Mouse (Mus musculus) liver, embryonic 12.5 days (tissue): Measurements from ENCODE around the gene Spag17. TPM values are rescaled to one million over a fixed set of nuclear protein-coding genes. Genes with fewer than 3 reads are reported as not detected.

Experiments
- ATAC-seq: fragments of 200-750 bp; cut with Nextera tagmentation; 2 replicates; pipeline ENCODE4 v1.8.0; 2017; ENCODE audit warnings: moderate number of reproducible peaks, mild to moderate bottlenecking, moderate library complexity
- H3K27ac ChIP-seq: fragments of 300-500 bp; sonication (generic); 2 replicates; pipeline ENCODE4 v1.5.1; 2016; ENCODE audit warnings: mild to moderate bottlenecking
- H3K27me3 ChIP-seq: fragments of 300-500 bp; sonication (generic); replicated peaks from 2 replicates; pipeline ENCODE4 v1.6.1; 2016; ENCODE audit warnings: mild to moderate bottlenecking, moderate library complexity
- H3K36me3 ChIP-seq: fragments of 300-500 bp; sonication (generic); 2 replicates; pipeline ENCODE4 v1.6.1; 2016; ENCODE audit warnings: mild to moderate bottlenecking, moderate library complexity
- H3K4me1 ChIP-seq: fragments of 300-500 bp; sonication (generic); 2 replicates; pipeline ENCODE4 v1.6.1; 2016
- H3K4me2 ChIP-seq: fragments of 300-500 bp; sonication (generic); 2 replicates; pipeline ENCODE4 v1.6.1; 2016; ENCODE audit warnings: mild to moderate bottlenecking, moderate library complexity
- H3K4me3 ChIP-seq: fragments of 300-500 bp; sonication (generic); 2 replicates; pipeline ENCODE4 v1.5.1; 2016; ENCODE audit warnings: mild to moderate bottlenecking, moderate library complexity
- H3K9ac ChIP-seq: fragments of 300-500 bp; sonication (generic); 2 replicates; pipeline ENCODE4 v1.6.1; 2016; ENCODE audit warnings: mild to moderate bottlenecking, moderate library complexity
- H3K9me3 ChIP-seq: fragments of 300-500 bp; sonication (generic); replicated peaks from 2 replicates; pipeline ENCODE4 v1.6.1; 2016; ENCODE audit warnings: mild to moderate bottlenecking, moderate library complexity
- WGBS: fragments of 180-500 bp; shearing (Covaris S2); methylation state at CpG from one replicate; pipeline ENCODE4 v1.1.7; 2016; ENCODE audit not compliant: insufficient replicate concordance; 5-methylcytosine and 5-hydroxymethylcytosine counted together
- polyA plus RNA-seq: library from polyadenylated mRNA; unstranded; fragments of >200 nt; fragmentation: Nextera tagmentation; extraction: Ambion mirVana; gene quantifications from 2 replicates; pipeline ENCODE4 v1.2.1, GENCODE M21; 2016

Spag17 gene
- polyA plus RNA-seq, 1 experiment from 2014 or later, result 0.06 TPM

- H3K4me2 ChIP-seq, result no peak overlapping the region
- H3K4me1 ChIP-seq, result no peaks in the 10 kb centered on the region
- H3K27me3 ChIP-seq, result no peaks in the 10 kb centered on the region
- WGBS, result 74% methylated on average over 8 of the region's 8 CpGs
- H3K9me3 ChIP-seq, result 0 out of 2 replicates have a peak, but pooled peaks cover 2% of the 10 kb centered on the region
- H3K4me3 ChIP-seq, result no peak overlapping the region
- ATAC-seq, result no peak
- H3K36me3 ChIP-seq, result no peaks in the 10 kb centered on the region
- no peak overlapping the region for H3K27ac ChIP-seq
- H3K9ac ChIP-seq, result no peak overlapping the region
Observed at GRCm38 (mm10) chr3:99913809-99914439, 28.7 kb downstream of the Spag17 start.

DNA sequence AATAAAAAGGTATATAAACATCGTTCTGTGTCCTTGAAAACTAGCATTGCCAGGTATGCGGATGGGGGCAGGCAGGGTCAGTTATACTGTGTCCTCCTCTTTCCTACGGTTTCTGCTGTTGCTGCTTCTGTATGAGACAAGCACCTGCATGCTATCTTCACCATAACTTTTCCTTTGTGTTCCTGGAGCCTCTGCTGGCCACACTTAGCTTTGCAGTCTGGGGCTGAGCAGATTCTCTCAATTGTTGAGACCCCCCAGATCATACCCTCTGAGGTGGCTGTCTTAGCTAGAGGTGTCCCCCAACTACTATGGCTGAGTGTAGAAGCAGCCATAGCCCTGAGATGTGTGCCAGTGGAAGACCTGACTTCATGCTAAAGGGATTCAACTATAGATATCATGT is 37.7 kb downstream of the Spag17 start:
- H3K36me3 ChIP-seq, result no peaks in the 10 kb centered on the region
- no peak overlapping the region for H3K4me2 ChIP-seq
- H3K27ac ChIP-seq, result no peak overlapping the region
- 0 out of 2 replicates have a peak, but pooled peaks cover 2% of the 10 kb centered on the region for H3K9me3 ChIP-seq
- no peak overlapping the region for H3K9ac ChIP-seq
- H3K4me3 ChIP-seq, result no peak overlapping the region
- no peaks in the 10 kb centered on the region for H3K4me1 ChIP-seq
- no peak for ATAC-seq
- no peaks in the 10 kb centered on the region for H3K27me3 ChIP-seq
- WGBS, result 71% methylated on average over 3 of the region's 3 CpGs

DNA sequence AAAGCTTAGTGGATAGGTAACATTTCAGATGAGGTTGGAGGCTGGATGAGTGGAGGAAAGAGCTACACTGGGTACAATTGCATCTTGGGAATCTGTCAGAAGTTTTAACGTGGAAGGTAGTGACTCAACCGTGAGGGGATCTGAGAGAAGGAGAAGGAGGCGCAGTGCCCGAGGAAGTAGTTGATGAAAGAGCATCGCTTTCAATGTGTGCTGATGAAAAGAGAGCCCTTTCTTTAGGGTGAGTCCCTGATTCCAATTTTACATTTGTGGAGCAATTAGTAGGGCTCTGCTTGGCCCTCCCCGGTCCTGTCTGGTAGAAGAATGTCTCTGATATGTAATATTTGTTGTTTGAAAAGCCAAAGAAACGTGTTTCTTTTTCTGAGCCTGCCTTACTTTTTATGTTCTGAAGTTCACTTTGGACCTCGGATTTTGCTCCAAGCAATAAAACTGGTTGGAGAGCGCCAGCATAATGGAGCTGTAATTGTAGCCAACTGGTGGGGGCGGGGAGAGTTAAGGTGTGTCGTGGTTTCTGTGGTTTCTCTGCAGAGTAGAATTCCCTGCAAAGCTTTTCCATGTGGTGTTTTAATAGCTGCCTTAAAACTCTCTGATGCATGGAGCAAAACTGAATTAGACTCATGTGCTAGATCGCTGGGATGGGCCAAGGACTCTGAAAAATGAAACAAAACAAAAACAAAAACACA is 45.9 kb downstream of the Spag17 start:
- H3K4me3 ChIP-seq, result no peak overlapping the region
- WGBS, result 61% methylated on average over 12 of the region's 12 CpGs
- H3K4me1 ChIP-seq, result no peaks in the 10 kb centered on the region

DNA sequence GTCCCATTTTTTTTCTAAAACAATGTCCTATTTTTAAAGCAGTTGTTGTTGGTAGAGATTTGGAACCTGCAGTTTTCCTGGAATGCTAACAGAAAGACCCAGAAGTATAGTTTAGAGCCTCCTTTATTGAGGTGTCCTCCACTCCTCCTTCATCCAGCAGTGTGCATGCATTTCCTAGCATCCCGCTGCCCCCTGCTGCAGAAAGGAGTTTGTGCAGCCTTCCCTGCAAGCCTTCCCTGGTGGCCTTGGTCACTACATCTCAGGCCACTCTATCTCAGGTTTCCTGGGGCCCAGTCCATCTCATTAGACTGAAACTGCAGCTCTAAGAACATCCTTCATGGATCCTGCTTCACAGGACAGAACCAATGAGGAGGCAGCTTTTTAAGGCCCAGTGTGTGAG is 51.0 kb downstream of the Spag17 start:
- H3K4me2 ChIP-seq, result no peak overlapping the region
- no peak overlapping the region for H3K4me3 ChIP-seq
- no peak overlapping the region for H3K9ac ChIP-seq
- ATAC-seq, result no peak
- no peak overlapping the region for H3K27ac ChIP-seq
- no peaks in the 10 kb centered on the region for H3K36me3 ChIP-seq
- no peaks in the 10 kb centered on the region for H3K4me1 ChIP-seq
- 28% methylated on average over 1 of the region's 1 CpGs for WGBS
- H3K27me3 ChIP-seq, result no peaks in the 10 kb centered on the region
- no peaks in the 10 kb centered on the region for H3K9me3 ChIP-seq

More for the DNA sequence above, 45.9 kb downstream of the Spag17 start:
- no peak overlapping the region for H3K4me2 ChIP-seq
- no peaks in the 10 kb centered on the region for H3K9me3 ChIP-seq
- no peaks in the 10 kb centered on the region for H3K36me3 ChIP-seq
- no peak for ATAC-seq
- H3K9ac ChIP-seq, result no peak overlapping the region
- H3K27me3 ChIP-seq, result no peaks in the 10 kb centered on the region
- no peak overlapping the region for H3K27ac ChIP-seq

DNA sequence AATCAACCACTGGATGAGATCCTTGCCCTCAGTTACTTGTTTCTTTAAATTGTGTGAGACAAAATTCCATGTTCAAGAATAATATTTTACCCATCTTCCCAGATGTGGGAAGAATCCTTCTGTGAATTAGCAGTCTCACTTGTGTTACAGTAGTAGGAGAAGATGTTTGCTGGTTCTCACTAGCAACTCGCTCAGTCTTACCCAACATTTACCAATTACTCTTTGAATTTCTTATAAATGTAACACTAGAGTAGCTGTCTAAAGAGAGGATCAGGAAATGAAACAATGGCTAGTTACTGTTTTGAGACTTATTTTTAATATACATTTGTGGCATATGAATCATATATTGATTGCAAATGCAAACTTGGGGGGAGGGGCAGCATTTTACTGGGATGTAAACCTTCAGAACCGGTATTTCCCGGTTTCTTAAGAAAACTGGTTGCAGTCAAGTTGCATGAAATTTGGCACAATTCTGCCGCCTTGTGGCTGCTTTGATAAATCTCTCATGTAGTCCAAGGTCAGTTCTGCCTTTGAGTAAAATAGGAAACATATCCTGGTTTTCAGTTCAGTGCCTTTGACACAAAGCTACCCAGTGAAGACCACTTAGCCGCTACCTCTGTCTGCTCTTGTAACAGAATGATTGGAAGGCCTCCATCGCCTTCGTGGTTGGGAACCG is 53.5 kb downstream of the Spag17 start:
- 27% methylated on average over 8 of the region's 8 CpGs for WGBS
- no peak for ATAC-seq
- H3K9me3 ChIP-seq, result no peaks in the 10 kb centered on the region

DNA sequence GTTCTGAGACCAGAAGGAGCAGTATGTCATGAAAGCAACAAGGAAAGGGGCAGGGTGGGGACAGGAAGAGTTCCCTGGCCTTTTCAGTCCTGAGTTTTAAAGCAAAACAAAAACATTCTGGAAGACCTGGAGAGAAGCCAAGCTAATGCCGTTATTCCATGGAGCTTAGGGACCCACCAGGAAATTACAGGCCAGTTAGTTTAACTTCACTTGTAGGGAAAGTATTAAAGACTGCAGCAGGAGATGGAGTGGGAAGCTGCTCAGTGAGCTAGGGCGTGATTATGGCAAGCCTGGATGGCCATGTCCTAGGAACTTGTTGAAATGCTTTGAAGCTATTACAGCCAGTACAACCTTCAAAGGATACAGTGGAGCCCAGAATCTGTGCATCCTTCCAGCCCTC is 60.0 kb downstream of the Spag17 start:
- H3K4me3 ChIP-seq, result no peak overlapping the region
- 56% methylated on average over 2 of the region's 2 CpGs for WGBS
- no peak overlapping the region for H3K9ac ChIP-seq
- H3K4me2 ChIP-seq, result no peak overlapping the region
- no peaks in the 10 kb centered on the region for H3K27me3 ChIP-seq
- no peaks in the 10 kb centered on the region for H3K36me3 ChIP-seq
- H3K4me1 ChIP-seq, result no peaks in the 10 kb centered on the region
- no peak for ATAC-seq
- no peak overlapping the region for H3K27ac ChIP-seq
- no peaks in the 10 kb centered on the region for H3K9me3 ChIP-seq

More for the DNA sequence above, 53.5 kb downstream of the Spag17 start:
- no peak overlapping the region for H3K4me2 ChIP-seq
- no peak overlapping the region for H3K9ac ChIP-seq
- H3K27ac ChIP-seq, result no peak overlapping the region
- H3K36me3 ChIP-seq, result no peaks in the 10 kb centered on the region
- no peaks in the 10 kb centered on the region for H3K27me3 ChIP-seq
- H3K4me3 ChIP-seq, result no peak overlapping the region
- no peaks in the 10 kb centered on the region for H3K4me1 ChIP-seq

- Histone ChIP-seq H3K27ac (no peak overlapping the region), H3K27me3 (no peaks in the 10 kb centered on the region), H3K9me3 (no peaks in the 10 kb centered on the region), H3K4me3 (no peak overlapping the region), H3K9ac (no peak overlapping the region), H3K36me3 (no peaks in the 10 kb centered on the region), H3K4me2 (no peak overlapping the region), H3K4me1 (no peaks in the 10 kb centered on the region)
- WGBS, result 63% methylated on average over 9 of the region's 9 CpGs
- ATAC-seq, result no peak
Observed at GRCm38 (mm10) chr3:99954039-99954602, 68.9 kb downstream of the Spag17 start.

- H3K9ac ChIP-seq, result no peak overlapping the region
- H3K9me3 ChIP-seq, result no peaks in the 10 kb centered on the region
- no peak overlapping the region for H3K4me3 ChIP-seq
- no peaks in the 10 kb centered on the region for H3K4me1 ChIP-seq
- no peaks in the 10 kb centered on the region for H3K36me3 ChIP-seq
- ATAC-seq, result no peak
- no peak overlapping the region for H3K4me2 ChIP-seq
- H3K27me3 ChIP-seq, result no peaks in the 10 kb centered on the region
- no peak overlapping the region for H3K27ac ChIP-seq
Observed at GRCm38 (mm10) chr3:99956517-99956916, 71.3 kb downstream of the Spag17 start.

DNA sequence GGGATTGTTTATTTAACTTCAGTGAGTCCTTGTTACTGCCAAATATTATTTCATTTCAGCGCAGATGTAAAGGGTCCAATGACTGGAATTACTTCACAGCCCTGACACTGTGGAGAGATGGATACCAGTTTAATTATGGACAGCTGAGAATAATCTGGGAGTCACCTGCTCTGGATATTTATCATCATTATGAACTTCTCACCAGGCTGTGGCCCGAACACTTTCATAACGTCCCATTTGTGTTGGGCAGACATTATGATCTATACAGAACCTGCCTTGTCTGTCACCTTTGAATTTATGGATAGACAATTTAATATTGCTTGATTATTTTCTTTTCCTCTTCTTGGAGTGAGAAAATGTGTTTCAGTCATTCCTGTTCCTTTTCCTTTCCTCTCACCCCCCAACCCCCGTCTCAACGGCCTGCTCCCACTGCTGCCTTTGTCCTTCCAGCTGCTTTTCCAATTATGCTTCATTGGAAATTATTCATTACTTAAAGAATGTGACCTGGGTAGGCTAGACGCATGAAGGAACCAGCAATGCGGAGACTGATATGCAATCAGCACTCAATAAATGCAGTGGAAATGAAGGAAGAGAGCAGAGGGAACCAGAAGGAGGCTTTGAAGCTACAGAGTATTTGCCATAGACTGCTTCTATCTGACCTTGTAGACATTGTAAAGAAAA is 74.7 kb downstream of the Spag17 start:
- Histone ChIP-seq H3K36me3 (no peaks in the 10 kb centered on the region), H3K27ac (no peak overlapping the region), H3K4me2 (no peak overlapping the region)

GRCm38 (mm10) chr3:99964345-99964744 is 79.1 kb downstream of the Spag17 start:
- Histone ChIP-seq H3K4me2 (no peak overlapping the region), H3K9me3 (no peaks in the 10 kb centered on the region), H3K9ac (no peak overlapping the region), H3K27me3 (no peaks in the 10 kb centered on the region), H3K4me1 (no peaks in the 10 kb centered on the region), H3K4me3 (no peak overlapping the region), H3K36me3 (no peaks in the 10 kb centered on the region), H3K27ac (no peak overlapping the region)
- WGBS, result 79% methylated on average over 6 of the region's 6 CpGs
- no peak for ATAC-seq

More for the DNA sequence above, 74.7 kb downstream of the Spag17 start:
- no peak overlapping the region for H3K4me3 ChIP-seq
- no peak for ATAC-seq
- H3K4me1 ChIP-seq, result no peaks in the 10 kb centered on the region
- no peak overlapping the region for H3K9ac ChIP-seq
- H3K9me3 ChIP-seq, result no peaks in the 10 kb centered on the region
- WGBS, result 69% methylated on average over 7 of the region's 7 CpGs
- H3K27me3 ChIP-seq, result no peaks in the 10 kb centered on the region

DNA sequence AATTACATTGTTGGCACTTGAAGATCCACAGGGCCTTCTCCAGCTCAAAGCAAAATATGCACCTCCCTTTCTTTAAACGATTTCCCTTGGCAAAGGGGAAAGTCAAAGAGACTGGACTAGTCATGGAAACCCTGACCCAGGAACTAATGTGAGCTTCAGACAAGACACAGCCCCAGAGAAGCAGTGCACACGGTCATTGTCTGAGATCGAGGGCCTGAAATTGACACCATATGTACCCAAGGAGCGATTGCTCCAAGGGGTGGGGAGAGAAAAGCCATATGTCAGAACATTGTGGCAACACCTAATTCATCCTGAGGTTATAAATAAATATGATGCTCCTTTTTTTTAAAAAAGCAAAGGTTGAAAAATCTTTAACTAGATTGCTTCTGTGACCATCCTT is 80.7 kb downstream of the Spag17 start:
- 60% methylated on average over 4 of the region's 4 CpGs for WGBS
- Histone ChIP-seq H3K4me1 (no peaks in the 10 kb centered on the region), H3K9ac (no peak overlapping the region)

GRCm38 (mm10) chr3:99966285-99966684 is 81.1 kb downstream of the Spag17 start:
- ATAC-seq, result no peak
- 41% methylated on average over 2 of the region's 2 CpGs for WGBS
- Histone ChIP-seq H3K9me3 (no peaks in the 10 kb centered on the region), H3K27me3 (no peaks in the 10 kb centered on the region), H3K4me1 (no peaks in the 10 kb centered on the region), H3K36me3 (no peaks in the 10 kb centered on the region), H3K4me2 (no peak overlapping the region), H3K4me3 (no peak overlapping the region), H3K9ac (no peak overlapping the region), H3K27ac (no peak overlapping the region)

More for the DNA sequence above, 80.7 kb downstream of the Spag17 start:
- Histone ChIP-seq H3K27ac (no peak overlapping the region), H3K4me3 (no peak overlapping the region), H3K27me3 (no peaks in the 10 kb centered on the region), H3K9me3 (no peaks in the 10 kb centered on the region), H3K36me3 (no peaks in the 10 kb centered on the region), H3K4me2 (no peak overlapping the region)
- ATAC-seq, result no peak
